Mouse (Mus musculus) heart, embryonic 15.5 days (tissue): ENCODE results near the gene Klhl29. TPM values are rescaled to one million over a fixed set of nuclear protein-coding genes. Genes with fewer than 3 reads are reported as not detected.

Experiments
- ATAC-seq: fragments of 200-750 bp; cut with Nextera tagmentation; replicated peaks from 2 replicates; pipeline ENCODE4 v1.8.0; 2017; ENCODE audit warnings: low read depth, moderate TSS enrichment; ENCODE audit not compliant: insufficient number of reproducible peaks, insufficient read depth, low FRiP score
- H3K27ac ChIP-seq: fragments of 300-500 bp; sonication (generic); 2 replicates; pipeline ENCODE4 v1.5.1; 2015; ENCODE audit warnings: mild to moderate bottlenecking, inconsistent platforms
- H3K27me3 ChIP-seq: fragments of 300-500 bp; sonication (generic); 2 replicates; pipeline ENCODE4 v1.6.1; 2015; ENCODE audit warnings: inconsistent platforms
- H3K36me3 ChIP-seq: fragments of 300-500 bp; sonication (generic); 2 replicates; pipeline ENCODE4 v1.6.1; 2015; ENCODE audit warnings: mild to moderate bottlenecking, inconsistent platforms
- H3K4me1 ChIP-seq: fragments of 300-500 bp; sonication (generic); replicated peaks from 2 replicates; pipeline ENCODE4 v1.6.1; 2015; ENCODE audit warnings: inconsistent platforms
- H3K4me2 ChIP-seq: fragments of 300-500 bp; sonication (generic); 2 replicates; pipeline ENCODE4 v1.6.1; 2015; ENCODE audit warnings: inconsistent platforms, mild to moderate bottlenecking, moderate library complexity
- H3K4me3 ChIP-seq: fragments of 300-500 bp; sonication (generic); 2 replicates; pipeline ENCODE4 v1.5.1; 2015; ENCODE audit warnings: mild to moderate bottlenecking, inconsistent platforms
- H3K9ac ChIP-seq: fragments of 300-500 bp; sonication (generic); 2 replicates; pipeline ENCODE4 v1.6.1; 2015; ENCODE audit warnings: mild to moderate bottlenecking, inconsistent platforms
- H3K9me3 ChIP-seq: fragments of 300-500 bp; sonication (generic); replicated peaks from 2 replicates; pipeline ENCODE4 v1.6.1; 2016; ENCODE audit warnings: inconsistent platforms
- WGBS: fragments of 180-500 bp; shearing (Covaris S2); methylation state at CpG from one replicate; pipeline ENCODE4 v1.1.7; 2015; ENCODE audit warnings: mixed read lengths; 5-methylcytosine and 5-hydroxymethylcytosine counted together
- polyA plus RNA-seq: library from polyadenylated mRNA; unstranded; fragments of >200 nt; fragmentation: Nextera tagmentation; extraction: Ambion mirVana; gene quantifications from 2 replicates; pipeline ENCODE4 v1.2.1, GENCODE M21; 2015

The Klhl29 gene
- polyA plus RNA-seq, 1 experiment from 2014 or later: 0.21 TPM

DNA sequence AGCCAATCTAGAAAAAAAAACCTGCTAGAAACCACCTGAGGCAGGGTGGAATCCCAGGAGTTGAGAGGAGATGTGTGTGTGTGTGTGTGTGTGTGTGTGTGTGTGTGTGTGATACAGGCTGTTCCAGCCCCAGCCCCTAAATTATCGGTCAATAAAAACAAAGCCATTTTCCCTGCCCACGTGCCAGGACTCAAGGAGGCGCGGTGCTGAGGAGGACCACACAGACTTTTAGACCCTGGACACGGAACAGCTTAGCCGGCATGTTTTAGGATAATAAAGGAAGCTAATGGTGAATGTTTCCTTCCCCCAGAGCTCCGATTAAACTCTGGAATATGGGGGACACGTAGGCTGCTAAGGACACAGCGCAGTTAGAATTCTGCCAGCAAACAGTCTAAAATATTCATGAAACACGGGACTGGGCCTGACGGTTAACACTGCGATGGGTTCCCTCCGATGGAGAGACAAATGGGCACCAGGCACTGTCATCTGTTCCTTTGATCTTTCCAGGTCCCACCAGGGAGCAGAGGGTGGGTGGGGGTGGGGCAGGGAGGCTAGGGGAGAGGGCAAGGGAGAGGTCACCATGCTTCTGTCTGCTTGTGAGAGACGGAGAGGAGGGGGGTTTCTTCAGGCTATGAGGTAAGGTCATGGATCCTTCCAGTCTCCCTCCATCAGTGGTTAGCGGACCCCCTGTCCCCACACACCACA lies 185.9 kb downstream of the Klhl29 start:
- no peaks in the 10 kb centered on the region for H3K36me3 ChIP-seq
- no peak for ATAC-seq
- no peak overlapping the region for H3K27ac ChIP-seq
- no peak overlapping the region for H3K4me3 ChIP-seq
- WGBS: 70% methylated on average over 15 of the region's 15 CpGs
- H3K4me1 ChIP-seq: peaks cover 38% of the 10 kb centered on the region
- H3K4me2 ChIP-seq: no peak overlapping the region
- H3K9me3 ChIP-seq: no peaks in the 10 kb centered on the region
- no peaks in the 10 kb centered on the region for H3K27me3 ChIP-seq
- no peak overlapping the region for H3K9ac ChIP-seq

DNA sequence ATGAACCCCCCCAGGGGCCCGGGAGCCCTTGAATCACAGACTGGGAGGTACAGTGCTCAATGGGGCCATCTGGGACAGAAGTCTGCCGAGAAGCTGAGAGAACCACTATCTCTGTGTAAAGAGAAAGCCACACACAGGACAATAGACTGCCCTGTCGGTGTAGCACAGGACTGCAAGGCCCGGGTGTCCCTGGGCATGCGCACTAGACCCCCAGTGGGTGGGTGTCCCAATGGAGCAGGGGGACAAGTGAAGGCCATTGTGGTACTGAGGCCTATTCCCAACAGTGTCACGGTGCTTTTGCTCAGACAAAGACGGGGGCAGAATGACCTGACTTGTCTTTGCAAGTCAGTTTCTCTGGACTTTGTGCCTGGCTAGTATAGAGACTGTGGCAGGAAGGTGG lies 186.6 kb downstream of the Klhl29 start:
- no peak overlapping the region for H3K27ac ChIP-seq
- no peaks in the 10 kb centered on the region for H3K27me3 ChIP-seq
- no peaks in the 10 kb centered on the region for H3K9me3 ChIP-seq
- H3K36me3 ChIP-seq: no peaks in the 10 kb centered on the region
- peaks cover 38% of the 10 kb centered on the region for H3K4me1 ChIP-seq
- no peak for ATAC-seq
- 72% methylated on average over 7 of the region's 7 CpGs for WGBS
- no peak overlapping the region for H3K4me3 ChIP-seq
- no peak overlapping the region for H3K4me2 ChIP-seq
- no peak overlapping the region for H3K9ac ChIP-seq

DNA sequence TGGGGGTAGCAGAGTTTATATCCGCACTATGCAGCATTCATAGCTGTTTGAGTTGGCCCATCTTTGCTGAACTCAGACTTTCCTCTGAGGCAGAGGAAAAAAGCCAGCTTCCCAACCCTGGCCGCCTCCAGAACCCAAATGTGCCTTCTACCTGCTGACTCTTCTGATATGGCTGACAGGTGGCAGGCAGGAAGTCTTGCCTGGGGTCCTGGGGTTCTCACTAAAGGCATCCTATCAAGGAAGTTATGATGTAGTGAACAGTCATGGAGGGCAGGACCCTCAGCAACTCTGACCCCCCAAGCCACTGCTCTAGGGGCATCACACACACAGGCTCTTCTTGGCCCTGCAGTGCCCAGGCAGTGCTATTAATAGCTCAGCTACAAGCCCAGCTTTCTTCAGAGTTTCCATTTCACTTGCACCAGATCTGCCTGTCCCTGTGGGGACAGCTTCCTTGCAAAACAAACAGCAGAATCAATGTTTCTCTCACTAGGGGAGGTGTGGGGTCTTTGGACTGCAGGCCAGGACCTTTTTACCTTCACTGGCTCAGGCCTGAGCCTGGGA lies 187.6 kb downstream of the Klhl29 start:
- Histone ChIP-seq H3K27ac (peak overlapping the region; percentile 78), H3K4me1 (peaks cover 38% of the 10 kb centered on the region), H3K9ac (no peak overlapping the region), H3K27me3 (no peaks in the 10 kb centered on the region), H3K9me3 (no peaks in the 10 kb centered on the region), H3K36me3 (no peaks in the 10 kb centered on the region), H3K4me2 (no peak overlapping the region), H3K4me3 (no peak overlapping the region)
- 0 out of 2 replicates have a peak, but pooled peaks have one; percentile 37 for ATAC-seq
- 54% methylated on average over 2 of the region's 2 CpGs for WGBS

DNA sequence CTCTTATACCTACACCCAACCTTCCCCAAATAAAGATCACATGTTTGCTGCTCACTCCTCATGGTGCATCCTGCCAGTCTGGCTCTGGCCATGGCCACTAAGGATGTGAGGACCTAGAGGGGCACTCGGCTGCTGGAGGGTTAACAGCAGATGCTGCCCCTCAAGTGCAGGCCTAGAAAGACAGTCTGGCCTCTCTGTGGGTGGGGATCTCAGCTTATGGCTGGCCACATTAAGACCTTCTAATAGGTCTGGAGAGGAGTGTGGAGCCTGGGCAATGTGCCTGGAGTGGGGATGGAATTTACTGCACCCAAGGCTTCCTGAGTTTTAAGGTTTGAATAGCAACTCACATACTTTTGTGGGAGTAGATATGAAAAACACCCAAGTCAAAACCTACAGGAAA lies 188.8 kb downstream of the Klhl29 start:
- WGBS: 70% methylated on average over 1 of the region's 1 CpGs
- no peak for ATAC-seq
- Histone ChIP-seq H3K27me3 (no peaks in the 10 kb centered on the region), H3K4me2 (no peak overlapping the region), H3K36me3 (no peaks in the 10 kb centered on the region), H3K9ac (no peak overlapping the region), H3K27ac (peak overlapping the region; percentile 29), H3K4me3 (no peak overlapping the region), H3K9me3 (no peaks in the 10 kb centered on the region), H3K4me1 (peaks cover 29% of the 10 kb centered on the region)

DNA sequence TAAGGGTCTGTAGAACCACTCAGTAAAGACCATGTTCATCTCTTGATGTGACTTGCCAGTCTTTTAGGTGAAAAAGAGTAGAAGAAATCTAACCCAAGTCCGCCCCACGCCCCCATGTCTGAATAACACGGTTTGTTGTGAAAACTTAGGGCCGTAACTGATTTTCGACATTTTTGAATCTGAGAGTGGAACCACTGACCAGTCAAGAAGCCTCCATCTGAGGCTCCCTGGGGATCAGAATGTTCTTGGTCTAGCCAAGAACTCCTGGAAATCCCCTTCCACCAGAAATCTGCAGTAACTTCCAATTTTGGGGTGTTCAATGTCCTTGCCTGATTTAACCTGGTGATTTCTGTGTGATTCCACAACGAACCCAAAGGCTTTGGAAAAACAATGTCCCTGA lies 189.9 kb downstream of the Klhl29 start:
- Histone ChIP-seq H3K36me3 (no peaks in the 10 kb centered on the region), H3K4me2 (no peak overlapping the region), H3K9me3 (no peaks in the 10 kb centered on the region), H3K27ac (no peak overlapping the region), H3K9ac (no peak overlapping the region), H3K4me3 (no peak overlapping the region), H3K4me1 (peaks cover 21% of the 10 kb centered on the region), H3K27me3 (no peaks in the 10 kb centered on the region)
- WGBS: 90% methylated on average over 6 of the region's 6 CpGs
- no peak for ATAC-seq

DNA sequence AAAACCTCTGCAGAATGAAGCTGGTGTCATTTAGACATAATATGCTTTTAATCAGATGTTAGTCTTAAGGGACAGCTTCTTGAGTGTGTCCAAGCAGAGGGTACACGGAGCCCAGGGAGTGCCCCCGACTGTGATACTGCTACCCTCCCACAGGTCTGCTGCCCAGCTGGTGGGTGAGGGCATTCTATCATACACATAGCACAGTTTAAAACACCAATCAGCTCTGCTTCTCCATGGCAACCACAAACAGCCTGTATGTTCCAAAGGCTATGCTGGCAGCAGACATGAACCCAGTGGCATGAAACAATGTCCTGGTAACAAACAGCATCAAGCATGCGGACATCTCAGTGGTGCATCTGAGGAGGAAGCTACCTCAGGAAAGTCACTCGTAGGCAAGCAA lies 192.9 kb downstream of the Klhl29 start:
- no peak overlapping the region for H3K27ac ChIP-seq
- no peaks in the 10 kb centered on the region for H3K9me3 ChIP-seq
- H3K9ac ChIP-seq: no peak overlapping the region
- WGBS: 81% methylated on average over 4 of the region's 4 CpGs
- H3K4me1 ChIP-seq: peaks cover 9% of the 10 kb centered on the region
- no peak overlapping the region for H3K4me3 ChIP-seq
- no peaks in the 10 kb centered on the region for H3K36me3 ChIP-seq
- H3K27me3 ChIP-seq: no peaks in the 10 kb centered on the region
- no peak for ATAC-seq
- no peak overlapping the region for H3K4me2 ChIP-seq

DNA sequence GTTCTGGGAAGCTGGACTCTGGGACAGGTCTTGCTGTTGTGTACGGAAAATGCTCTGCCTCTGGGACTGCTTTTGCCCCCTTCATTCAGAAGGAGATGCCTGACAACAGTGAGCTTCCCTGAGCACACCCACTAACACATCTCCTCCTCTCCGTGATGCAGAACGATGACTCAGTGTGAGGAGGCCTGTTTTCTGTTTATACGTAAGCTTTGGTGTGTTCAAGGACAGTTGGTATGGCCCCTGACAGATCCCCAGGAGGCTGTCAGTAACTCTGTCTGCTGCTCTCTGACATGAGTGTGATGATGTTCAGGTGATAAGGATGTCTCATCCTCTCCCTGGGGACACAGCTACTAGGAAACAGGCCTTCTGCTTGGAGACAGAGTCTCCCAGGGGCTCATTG lies 193.3 kb downstream of the Klhl29 start:
- Histone ChIP-seq H3K4me1 (peaks cover 9% of the 10 kb centered on the region), H3K27me3 (no peaks in the 10 kb centered on the region), H3K9ac (no peak overlapping the region), H3K36me3 (no peaks in the 10 kb centered on the region), H3K27ac (no peak overlapping the region), H3K4me2 (no peak overlapping the region), H3K9me3 (no peaks in the 10 kb centered on the region), H3K4me3 (no peak overlapping the region)
- ATAC-seq: 0 out of 2 replicates have a peak, but pooled peaks have one; percentile 29
- WGBS: 49% methylated on average over 4 of the region's 4 CpGs

DNA sequence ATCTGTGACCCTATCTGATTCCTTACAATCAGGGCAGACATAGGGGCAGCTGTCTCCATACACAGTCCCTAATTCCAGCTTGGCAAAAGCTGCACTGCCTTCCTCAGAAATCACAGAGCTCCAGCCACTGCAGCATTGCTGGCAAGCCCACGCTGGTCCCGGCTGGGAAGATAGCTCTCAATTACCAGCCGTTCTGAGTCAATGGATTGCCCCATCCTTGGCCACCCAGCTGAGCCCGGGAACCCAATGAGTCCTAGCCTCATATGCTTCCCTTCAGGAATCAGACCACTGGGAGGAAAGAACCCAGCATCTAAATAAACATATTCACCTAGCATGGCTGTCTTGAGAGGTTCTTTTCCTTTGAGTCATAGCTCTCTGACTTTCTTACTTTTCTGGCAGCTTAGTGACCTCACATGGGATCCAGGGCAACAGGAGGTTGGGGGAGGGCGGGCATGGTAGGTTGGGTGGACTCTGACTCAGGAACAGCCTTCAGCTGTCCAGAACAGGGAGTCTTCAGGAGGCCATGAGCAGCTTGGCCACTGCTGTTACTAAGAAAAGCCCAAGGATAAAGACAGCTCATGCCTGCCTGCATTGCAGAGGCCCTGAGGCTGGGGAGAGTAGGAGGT lies 198.7 kb downstream of the Klhl29 start:
- Histone ChIP-seq H3K9me3 (no peaks in the 10 kb centered on the region), H3K4me2 (no peak overlapping the region), H3K9ac (no peak overlapping the region), H3K27me3 (no peaks in the 10 kb centered on the region), H3K4me3 (no peak overlapping the region), H3K4me1 (peaks cover 5% of the 10 kb centered on the region; the same call in 1 of the 2 replicates), H3K36me3 (no peaks in the 10 kb centered on the region), H3K27ac (no peak overlapping the region)
- ATAC-seq: no peak
- 69% methylated on average over 5 of the region's 5 CpGs for WGBS

DNA sequence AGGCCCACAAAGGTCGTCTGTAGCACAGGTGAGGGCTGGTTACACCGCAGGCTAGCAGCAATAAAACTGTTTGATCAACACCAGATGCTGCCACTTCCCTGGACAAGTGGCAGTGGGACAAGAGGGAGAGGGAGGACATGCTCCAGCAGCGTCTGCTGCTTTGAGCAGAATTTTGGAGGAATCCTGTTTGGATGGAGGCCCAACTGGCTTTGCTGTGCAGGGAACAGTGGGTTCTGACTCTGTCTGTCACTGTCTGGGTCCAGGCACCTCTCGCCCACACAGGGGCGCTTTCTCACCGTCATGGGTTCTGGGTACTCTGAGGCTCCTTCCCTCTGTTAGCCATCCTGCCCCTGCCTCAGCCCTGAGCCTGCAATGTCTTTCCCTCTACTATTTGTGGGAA lies 209.3 kb downstream of the Klhl29 start:
- WGBS: 50% methylated on average over 6 of the region's 6 CpGs
- H3K36me3 ChIP-seq: no peaks in the 10 kb centered on the region
- 0 out of 2 replicates have a peak, but pooled peaks cover 9% of the 10 kb centered on the region for H3K4me1 ChIP-seq
- H3K27ac ChIP-seq: no peak overlapping the region
- H3K4me2 ChIP-seq: no peak overlapping the region
- H3K9me3 ChIP-seq: no peaks in the 10 kb centered on the region
- no peak overlapping the region for H3K9ac ChIP-seq
- H3K27me3 ChIP-seq: no peaks in the 10 kb centered on the region
- no peak for ATAC-seq
- no peak overlapping the region for H3K4me3 ChIP-seq

DNA sequence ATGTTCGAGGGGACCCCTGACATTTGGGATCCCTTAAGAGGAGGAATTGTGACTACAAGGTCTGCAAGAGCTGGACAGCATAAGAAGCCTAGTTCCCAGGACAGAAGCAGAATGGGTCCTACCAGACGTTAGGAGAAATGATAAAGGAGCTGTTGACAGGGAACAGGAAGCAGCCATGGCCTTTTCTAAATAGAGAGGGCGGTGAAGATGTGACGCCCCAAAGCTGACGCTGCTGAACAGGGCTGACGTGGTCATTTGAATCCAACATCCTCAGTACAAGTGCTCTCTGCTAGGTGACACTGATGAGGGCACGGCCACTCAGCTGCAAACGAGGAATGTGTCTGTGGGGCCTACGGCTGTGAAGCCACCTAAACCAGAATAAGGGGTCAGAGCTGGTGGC lies 210.1 kb downstream of the Klhl29 start:
- H3K4me1 ChIP-seq: 0 out of 2 replicates have a peak, but pooled peaks cover 9% of the 10 kb centered on the region
- H3K9me3 ChIP-seq: no peaks in the 10 kb centered on the region
- no peaks in the 10 kb centered on the region for H3K27me3 ChIP-seq
- H3K36me3 ChIP-seq: no peaks in the 10 kb centered on the region
- ATAC-seq: no peak
- H3K4me3 ChIP-seq: no peak overlapping the region
- H3K27ac ChIP-seq: no peak overlapping the region
- WGBS: 20% methylated on average over 9 of the region's 9 CpGs
- H3K9ac ChIP-seq: no peak overlapping the region
- H3K4me2 ChIP-seq: no peak overlapping the region

DNA sequence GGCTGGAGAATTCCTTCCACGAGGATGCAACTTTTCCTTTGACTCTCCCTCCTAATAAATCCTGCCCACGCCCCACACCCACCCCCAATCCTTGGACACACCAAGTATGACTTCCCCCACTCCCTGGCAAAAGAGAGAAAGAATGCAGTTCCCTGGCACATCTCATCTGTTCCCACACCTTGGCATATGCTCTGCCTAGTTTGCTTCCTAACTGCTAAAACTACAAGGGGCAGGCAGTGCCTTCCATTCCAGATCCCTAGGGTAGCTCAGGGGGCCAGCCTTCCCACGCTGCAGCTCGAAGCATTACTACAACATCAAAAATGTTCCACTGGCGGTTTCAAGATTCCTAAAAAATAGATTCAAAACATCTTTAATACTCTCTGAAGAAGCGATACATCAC lies 212.8 kb downstream of the Klhl29 start:
- Histone ChIP-seq H3K4me3 (no peak overlapping the region), H3K27me3 (no peaks in the 10 kb centered on the region), H3K27ac (no peak overlapping the region), H3K4me1 (0 out of 2 replicates have a peak, but pooled peaks cover 9% of the 10 kb centered on the region), H3K9ac (no peak overlapping the region), H3K9me3 (no peaks in the 10 kb centered on the region), H3K4me2 (no peak overlapping the region), H3K36me3 (no peaks in the 10 kb centered on the region)
- ATAC-seq: no peak
- 76% methylated on average over 6 of the region's 6 CpGs for WGBS
